Mouse (Mus musculus): ENCODE results near the gene Pcnp.
"Not testable (repeated sequence)": the region's sequence is repeated elsewhere in the genome, so short reads cannot be mapped to it uniquely, and the experiment has no call there.

Pcnp gene

DNA sequence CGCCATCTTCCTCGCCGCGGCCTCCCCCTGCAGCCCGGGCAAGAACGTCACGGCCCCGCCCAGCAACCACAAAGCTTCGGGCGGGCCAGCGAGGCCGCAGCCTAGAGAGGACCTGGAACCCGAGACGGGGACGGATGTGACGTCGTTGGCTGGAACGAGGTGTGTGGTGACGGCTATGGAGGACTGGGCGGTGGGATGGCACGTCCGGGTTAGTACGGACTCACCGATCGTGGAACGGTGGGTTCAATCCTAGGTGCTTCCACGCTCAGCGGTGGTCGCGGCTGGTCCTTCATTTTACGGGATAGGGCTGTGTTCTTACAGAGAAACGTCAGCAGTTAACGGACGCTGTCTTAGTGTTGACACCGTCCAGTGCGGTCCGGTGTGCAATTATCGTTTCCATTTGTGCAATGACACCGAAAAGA is at the start of gene Pcnp:
Gene Pcnp, minus strand, starts transcription at position 79 of the 422 bp plus-strand sequence.
- peak; percentile 100 for DNase-seq (ENCODE audit: low read depth, low spot score)

DNA sequence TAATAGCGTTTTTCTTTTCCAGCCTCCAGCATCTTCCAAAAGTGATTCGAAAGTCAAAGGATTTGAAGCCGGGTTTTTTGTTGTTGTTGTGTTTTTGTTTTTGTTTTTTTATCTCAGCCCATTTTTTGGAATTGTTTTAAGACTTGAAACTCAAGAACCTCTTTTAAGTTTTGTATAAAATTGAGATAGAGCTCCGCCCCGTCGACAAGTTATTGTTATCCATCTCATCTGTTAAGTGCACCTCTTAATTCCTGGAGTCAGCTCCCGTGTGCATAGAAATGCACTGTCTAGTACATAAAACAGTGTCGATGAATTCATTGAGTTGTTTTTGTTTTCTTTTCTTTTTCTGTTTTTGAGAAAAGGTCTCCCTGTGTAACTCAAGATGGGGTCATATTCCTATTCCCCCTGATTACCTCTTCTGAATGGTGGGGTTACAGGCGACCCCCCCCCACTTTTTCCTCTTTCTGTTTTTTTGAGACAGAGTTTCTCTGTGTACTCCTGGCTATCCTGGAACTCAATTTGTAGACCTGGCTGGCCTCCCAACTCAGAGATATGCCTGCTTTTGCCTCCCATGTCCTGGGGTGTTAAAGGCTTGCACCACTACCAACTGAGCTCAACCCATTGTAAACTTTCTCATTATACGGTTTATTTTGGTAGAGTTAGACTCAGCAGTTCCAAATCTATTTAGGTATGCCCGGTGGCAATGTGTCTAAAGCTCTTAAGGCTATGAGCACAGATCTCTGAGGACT is 46.8 kb upstream of the Pcnp start:
- peak; percentile 12 for DNase-seq (ENCODE audit: low read depth, low spot score)

DNA sequence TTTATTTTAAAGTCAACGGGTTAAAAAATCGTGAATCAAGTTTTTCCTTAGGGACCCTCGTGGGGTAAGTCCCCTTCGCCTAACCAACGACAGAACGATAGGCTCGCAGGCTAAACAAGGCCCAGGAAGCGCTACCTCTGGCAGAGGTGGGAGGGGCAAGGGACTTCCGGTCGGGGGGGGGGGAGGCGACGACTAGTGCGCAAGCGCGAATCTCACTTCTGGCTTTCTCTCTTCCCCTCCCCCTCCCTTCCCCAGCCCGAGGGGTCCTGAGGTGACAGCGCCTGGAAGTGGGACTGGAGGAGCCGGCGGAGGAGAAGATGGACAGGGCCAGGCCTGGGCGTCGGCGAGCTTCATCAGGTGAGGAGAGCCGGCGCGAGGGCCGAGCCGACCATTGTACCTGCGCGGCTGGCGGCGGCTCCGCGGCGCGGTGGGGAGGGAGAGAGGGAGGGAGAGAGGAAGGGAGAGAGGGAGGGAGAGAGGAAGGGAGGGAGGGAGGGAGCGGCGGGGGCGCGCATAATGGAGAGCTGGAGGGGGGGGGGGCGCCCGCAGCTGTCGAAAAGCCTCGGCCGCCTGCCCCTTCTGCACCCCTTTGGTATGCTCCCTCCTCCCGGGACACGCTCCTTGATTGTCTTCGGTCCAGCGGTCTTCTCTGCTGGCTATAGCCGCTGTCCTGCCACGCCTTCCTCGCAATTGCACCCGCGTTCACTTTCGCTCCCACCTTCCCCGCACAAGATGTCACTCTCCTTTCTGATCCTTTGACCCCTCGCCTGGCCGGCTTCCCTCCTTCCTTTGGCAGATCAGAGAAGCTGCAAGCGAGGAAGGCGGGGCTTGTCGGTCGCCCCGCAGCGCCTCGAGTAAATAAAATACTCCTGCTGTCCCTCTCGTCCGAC is 45.9 kb upstream of the Pcnp start:
- DNase-seq (ENCODE audit: low read depth, low spot score) = peak; percentile 95

DNA sequence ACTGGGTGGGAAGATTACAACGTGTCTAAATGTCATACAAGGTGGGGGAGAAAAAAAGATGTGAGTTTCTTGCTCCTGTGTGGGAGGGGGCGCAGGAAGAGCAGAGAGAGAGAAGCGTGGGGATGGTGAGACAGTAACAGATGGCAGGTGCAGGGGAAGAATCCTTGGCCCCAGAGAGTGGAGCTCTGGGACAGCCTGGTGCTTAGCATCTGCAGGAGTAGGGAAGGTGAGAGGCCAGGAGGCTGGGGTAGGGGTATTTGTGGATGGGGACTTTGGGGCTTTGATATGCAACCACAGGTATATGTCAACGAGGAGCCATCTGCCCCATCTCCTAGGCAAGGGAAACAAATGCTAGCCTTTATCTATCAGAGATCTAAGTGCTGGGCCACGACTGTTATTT is 45.0 kb upstream of the Pcnp start:
- DNase-seq (ENCODE audit: low read depth, low spot score) = peak; percentile 13

DNA sequence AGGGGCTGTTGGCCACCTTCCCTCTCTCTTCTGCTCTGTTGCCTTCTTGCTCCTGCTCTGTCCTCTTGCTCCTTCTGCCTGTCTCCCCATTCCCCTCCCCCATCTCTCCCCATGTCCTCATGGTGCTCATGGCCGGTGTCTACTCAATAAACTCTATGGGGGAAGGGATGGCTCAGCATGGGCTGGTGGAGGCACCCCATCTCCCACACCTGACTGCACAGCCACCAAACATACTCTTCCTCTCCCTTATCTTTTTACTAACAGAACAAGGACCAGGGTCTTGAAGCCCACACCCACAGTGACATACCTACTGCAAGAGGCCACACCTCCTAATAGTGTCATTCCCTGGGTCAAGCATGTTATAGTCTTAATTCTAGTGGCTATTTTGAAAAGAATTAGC is 44.6 kb upstream of the Pcnp start:
- DNase-seq (ENCODE audit: low read depth, low spot score) = no peak

DNA sequence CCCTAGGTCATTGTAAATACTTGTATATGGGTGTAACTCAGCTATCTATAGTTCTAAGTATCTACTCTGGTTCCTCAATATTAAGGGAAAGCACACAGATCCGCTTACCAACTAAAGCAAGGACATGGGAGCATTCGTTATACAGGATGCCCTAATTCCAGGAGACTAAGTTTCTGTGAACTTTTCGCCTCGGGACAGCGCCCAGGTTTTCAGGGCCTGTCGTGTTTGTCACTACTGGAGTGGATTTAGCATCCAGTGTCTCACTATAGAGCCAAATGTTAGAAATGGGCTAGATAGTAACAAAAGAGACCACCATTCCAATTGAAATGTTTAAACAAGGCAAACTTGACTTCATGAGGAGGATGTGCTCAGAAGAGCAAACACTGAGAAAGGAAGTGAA is 43.6 kb upstream of the Pcnp start:
- not testable (repeated sequence) for DNase-seq (ENCODE audit: low read depth, low spot score)

DNA sequence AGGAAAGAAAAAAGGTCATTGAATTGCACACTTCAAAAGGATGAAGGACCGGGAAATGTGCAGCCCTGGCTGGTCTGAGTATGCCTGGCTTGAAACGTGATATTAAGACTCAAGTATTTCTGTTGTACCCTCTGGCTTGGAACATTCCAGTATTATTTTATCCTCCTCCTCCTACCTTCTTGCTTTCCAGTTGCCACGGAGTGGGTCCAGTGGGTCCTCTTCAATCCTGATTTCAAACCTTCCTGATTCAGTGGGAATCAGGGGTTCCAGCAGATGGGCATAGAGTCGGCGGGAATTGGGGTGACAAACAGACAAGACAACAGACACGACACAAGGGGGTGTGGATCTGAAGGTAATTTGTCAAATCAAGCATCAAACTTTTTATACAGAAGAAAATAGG is 43.0 kb upstream of the Pcnp start:
- DNase-seq (ENCODE audit: low read depth, low spot score) = no peak

DNA sequence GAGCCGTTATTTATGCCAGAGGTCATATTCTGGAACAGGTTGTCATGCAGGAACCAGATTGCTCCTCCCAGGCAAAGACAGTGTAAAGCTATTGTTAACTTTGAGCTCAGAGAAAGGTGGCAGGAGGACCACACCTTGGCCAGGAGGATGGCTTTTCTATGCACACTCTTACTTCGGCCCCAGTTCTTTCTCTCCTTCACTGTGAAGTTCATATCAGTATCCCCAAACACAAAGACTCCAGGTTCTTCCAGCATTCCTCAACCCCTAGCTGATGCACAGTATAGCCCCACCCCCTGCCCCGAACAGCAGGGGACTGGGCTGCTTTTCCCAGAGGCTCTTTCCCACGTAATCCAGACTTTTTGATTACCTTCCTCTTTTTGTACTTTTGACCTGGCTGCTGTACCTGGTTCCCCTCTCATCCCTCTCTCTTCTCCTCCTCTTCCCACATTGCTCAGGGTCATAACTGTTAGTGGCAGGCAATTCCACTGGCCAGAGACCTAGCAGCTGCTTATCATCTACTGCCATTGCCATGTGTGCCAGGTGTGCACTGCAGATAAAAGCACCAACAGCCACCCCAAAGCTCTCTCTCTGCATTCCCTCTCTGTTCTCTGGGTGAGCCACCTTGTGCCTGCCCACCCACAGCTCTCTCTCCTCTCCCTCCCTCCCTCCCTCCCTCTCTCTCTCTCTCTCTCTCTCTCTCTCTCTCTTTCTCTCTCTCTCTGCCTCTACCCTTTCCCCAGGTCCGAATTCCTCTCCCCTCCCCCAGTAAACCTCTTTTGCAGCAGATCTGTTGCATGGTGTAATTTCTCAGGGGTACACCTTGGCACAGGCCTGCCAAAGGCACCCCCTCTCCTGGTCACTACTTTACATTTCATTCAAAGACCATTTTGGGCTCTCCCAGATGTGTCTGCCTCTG is 42.0 kb upstream of the Pcnp start:
- DNase-seq (ENCODE audit: low read depth, low spot score) = no peak

DNA sequence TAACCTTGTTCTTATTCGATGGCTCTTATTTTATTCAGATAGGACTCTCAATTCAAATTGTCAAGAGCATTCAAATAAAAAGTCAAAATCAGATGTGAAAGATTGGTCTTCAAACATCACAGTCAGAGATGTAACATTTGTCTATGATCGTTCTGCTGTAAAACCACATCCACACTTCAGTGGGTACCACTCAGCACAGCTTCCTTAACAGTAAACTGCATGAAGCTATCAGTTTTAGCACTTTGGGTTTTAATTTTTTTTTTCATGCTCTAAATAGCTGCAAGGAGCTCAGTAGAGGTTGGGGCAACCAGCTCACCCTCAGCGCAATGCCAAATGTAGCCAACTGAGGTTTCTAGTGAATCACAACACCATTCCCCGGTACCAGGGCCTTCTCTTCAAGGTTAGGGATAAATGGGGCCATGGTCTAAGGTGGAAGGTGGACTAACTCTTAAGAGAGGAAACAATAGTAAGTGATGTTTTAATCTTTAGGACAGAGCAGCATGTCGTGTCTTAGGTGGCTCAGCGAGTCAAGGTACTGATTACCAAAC is 39.1 kb upstream of the Pcnp start:
- DNase-seq (ENCODE audit: low read depth, low spot score) = no peak

DNA sequence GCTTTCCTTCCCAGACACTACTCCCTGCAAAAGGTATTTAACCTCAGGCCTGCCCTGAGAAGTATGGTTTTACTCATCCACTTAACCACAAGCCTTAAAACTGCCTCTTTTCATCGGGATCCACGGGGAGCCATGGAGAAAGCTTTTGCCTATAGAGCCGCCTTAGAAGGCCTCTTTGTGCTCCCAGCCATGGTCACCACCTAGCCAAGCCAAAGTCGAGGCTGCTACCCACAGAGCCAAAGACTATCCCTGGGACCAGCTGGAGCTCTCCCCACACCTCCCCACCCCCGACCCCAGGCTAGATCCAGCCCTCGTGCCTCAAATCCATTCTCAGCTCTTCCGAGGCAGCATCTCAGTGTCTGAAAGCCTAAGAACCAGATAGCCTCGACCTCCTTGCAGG is 36.6 kb upstream of the Pcnp start:
- DNase-seq (ENCODE audit: low read depth, low spot score) = no peak

DNA sequence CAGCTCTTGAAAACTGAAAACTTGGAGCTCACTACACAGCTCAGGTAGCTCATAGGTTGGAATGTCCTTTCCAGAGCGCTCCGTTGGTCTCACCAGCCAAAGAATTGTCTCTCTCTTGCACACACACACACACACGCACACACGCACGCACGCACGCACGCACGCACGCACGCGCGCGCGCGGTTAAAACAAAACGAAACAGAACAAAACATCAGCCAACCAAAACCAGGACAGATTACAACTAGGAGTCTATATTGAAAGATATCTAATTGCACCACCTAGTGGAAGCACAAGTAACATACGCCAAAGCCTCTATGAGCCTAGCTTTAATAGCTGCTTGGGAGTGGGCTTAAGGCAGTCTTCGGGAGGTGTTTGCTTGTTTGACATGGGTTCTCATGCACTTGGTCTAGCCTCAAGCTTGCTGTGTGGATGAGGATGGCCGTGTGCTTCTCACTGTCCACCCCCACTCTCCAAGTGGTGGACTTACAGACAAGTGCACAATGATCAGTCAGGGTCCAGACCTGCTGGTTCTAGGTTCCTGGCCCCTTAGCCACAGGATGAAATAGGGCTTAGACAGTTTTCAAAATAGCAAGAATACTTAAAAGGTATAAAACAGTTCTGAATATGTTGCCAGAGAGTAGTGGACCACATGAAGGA is 34.9 kb upstream of the Pcnp start:
- DNase-seq (ENCODE audit: low read depth, low spot score) = peak; percentile 87

DNA sequence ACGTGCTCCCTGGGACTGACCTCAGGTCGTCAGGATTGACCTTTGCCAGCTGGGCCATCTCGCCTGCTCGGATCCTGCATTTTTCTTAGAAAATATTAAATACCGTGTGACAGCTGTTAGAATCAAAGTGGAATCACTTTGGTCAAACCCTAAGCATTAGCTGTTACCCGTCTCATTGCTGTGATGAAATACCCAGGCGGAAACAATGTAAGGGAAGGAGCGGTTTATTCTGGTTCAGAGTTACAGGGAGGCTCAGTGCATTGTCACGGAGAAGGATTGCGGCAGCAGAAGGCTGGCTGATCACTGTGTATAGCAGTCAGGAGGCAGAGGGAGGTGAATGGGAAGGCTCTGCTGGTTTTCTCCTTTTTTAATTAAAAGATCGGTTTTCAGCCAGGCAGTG is 33.4 kb upstream of the Pcnp start:
- no peak for DNase-seq (ENCODE audit: low read depth, low spot score)

DNA sequence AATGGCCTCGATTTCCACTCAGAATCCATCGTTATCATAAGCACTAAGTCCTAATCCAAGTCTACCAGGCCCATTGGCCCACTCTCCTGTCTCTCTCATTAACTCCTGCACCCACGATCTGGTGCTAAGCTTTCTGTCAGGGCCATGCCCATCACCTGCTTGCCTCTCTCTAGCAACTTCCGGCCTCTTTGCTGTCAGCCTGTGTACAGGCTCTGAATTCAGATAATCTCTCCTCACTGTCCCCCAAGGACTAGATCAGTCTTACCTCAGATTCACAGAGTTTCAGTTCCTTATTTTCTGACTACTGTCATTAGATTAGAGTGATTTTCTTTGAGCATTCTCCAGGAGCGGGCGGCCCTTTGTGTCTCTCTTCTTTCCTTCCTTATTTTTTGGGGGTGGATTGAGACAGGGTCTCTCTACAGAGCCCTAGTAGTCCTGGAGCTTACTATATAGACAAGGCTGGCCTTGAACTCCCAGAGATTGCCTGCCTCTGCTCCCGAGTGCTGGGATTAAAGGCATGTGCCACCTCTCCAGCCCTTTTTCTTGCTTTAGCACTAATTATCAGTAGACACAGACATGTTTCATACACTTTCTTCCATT is 32.6 kb upstream of the Pcnp start:
- DNase-seq (ENCODE audit: low read depth, low spot score) = no peak

DNA sequence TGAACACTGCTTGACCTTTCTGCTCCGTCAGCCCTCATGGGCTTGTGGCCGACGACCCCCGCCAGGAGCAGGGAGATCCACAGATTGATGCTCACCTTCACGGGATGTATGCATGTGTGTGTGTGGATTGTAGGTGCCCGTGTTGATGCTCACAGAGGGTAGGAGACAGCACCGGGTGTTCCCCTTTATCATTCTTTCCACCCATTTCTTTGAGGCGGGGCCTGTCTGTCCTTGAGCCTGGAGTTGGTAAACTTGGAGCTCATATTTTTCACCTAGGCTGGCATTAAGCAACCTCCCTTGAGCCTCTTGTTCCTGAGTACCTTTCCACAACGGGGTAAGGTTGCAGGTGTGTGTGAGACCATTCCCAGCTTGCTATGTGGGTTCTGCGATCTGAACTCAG is 28.6 kb upstream of the Pcnp start:
- no peak for DNase-seq (ENCODE audit: low read depth, low spot score)

DNA sequence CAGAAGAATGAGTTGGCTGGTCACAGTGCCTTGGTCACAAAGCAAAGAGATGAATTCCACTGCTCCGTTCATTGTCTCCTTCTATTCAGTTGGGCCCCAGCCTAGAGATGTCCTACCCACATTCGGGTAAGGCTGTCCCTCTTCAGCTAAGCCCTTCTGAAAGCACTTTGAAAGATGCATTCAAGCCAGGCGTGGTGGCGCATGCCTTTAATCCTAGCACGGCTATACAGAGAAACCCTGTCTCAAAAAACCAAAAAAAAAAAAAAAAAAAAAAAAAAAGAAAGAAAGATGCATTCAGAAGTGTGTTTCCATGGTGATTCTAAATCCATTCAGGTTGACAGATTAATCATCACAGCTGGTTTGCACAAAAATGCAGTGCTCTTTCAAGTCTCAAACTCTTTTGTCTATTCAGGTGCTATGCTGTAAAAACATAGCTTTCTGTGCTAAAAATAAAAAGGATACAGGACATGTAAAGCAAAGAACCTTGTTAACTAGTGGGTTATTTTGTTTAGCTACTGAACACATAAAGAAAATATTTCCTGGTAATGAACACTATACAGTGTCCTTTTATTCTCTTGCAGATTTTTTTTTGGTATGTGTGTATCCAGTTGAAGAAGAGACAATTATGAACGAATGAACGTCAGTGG is 27.5 kb upstream of the Pcnp start:
- DNase-seq (ENCODE audit: low read depth, low spot score) = peak; percentile 53

DNA sequence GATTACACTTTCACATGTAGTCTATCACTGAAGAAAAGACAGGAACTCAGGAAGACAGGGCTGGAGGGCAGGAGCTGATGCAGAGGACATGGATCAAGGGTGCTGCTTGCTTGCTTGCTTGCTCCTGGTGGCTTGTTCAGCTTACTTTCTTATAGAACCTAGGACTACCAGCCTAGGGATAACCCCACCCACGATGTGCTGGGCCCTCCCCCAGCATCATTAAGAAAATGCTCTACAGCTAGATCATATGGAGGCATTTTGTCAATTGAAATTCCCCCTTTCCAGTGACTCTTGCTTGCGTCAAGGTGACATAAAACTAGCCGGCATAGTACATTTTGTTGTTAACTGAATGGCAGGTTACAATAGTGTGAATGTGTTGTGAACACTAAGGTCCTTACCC is 26.4 kb upstream of the Pcnp start:
- DNase-seq (ENCODE audit: low read depth, low spot score) = no peak

DNA sequence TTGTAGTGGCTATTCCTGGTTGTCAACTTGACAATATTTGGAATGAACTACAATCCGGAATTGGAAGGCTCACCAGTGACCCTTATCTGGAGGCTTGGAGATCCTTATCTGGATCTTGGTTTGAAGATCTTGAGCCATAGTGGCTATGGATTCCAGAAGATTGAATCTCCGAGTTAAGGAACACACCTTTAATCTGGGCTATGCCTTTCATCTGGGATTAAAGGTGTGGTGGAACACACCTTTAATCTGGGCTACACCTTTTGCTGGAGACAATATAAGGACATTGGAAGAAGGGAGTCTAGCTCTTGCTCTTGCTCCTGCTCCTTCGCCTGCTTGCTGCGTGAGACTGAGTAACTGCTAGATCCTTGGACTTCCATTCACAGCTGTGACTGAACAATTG is 18.5 kb upstream of the Pcnp start, which contains the start of gene Senp7:
Gene Senp7, plus strand, starts transcription at position 301 of the 400 bp plus-strand sequence.
- not testable (repeated sequence) for DNase-seq (ENCODE audit: low read depth, low spot score)

DNA sequence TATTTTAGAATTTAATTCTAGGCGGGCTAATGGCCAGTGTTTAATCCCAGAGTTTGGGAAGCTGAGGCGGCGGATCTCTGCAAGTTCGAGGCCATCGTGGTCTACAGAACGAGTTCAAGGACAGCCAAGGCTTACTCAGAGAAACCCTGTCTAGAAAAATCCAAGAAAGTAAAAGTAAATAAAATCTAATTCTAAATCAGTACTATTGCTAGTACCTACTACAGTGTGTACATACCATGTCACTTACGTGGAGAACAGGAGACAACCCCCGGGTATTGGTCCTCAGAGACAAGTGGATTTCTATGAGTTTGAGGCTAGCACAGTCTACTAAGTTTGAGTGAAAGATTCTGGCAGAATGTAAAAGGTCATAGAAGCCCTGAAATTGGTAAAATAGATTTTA is 8.6 kb upstream of the Pcnp start:
- no peak for DNase-seq (ENCODE audit: low read depth, low spot score)

DNA sequence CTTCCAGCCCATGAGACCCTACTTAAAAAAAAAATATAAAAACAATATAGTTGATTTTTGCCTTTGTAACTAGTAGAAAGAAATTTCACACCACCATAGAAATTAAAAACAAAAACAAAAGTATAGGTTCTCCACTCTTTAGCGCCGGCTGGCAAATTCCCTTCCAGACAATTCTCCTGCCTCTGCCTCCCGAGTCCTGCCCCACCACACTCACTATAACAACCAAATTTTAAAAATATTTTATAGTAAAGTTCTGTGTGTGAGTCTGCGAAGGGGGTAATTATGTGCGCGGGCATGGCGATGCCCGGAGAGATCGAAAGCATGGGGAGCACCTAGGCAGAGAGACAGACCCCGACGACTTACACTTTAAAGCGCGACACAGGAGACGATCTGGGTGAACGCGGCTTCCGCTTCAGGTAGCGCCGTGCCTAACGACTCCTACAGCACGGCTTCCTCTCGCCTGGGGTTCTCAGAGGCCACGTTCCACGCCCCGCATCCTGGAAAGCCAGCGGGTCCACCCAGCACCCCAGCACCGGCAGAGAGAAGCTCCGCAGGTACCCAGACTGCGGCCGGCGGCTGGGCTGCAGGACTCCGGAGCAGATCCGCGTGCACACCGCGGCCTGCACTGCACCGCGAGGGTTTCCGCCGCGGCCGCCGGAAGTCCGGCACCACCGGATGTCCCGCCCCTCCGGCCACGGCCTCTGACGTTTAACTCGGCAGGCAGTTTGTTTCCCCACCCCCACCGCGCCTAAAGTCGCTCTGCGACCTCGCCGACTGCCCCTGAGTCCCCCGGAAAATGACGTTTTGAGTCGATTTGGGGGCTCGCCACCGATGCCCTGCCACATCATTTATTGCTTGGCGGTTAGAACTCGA is 7.8 kb upstream of the Pcnp start, which contains the start of gene Trmt10c:
Gene Trmt10c, minus strand, starts transcription at position 682 of the 873 bp plus-strand sequence.
- DNase-seq (ENCODE audit: low read depth, low spot score) = peak; percentile 97

Measured in brain, adult 2 months (tissue).